29 mouse cellular contexts compared by ENCODE assay signal in genomic region chr10:63231630-63232029, GRCm38 (mm10). TPM values are rescaled to one million over a fixed set of nuclear protein-coding genes. Genes with fewer than 3 reads are reported as not detected.
DNase-seq lines count a peak whose midpoint lies in the region; ATAC-seq and TF ChIP-seq lines count a peak whose summit lies in the region.
"Had no signal": no experiment of that assay in that cellular context is flagged by ENCODE, and none has a peak within 500 bp of the region (broad histone marks: within the 10 kb centered on the region; RNA-seq: fewer than 3 reads in every experiment).

No protein-coding gene starts in this region.

- no peak overlapping the region for H3K9ac ChIP-seq in kidney, embryonic 15.5 days
- H3K9ac ChIP-seq: forebrain, embryonic 13.5 days; heart, embryonic 13.5 days; hindbrain, embryonic 15.5 days; intestine, embryonic 15.5 days; limb, embryonic 12.5 days; liver, embryonic 15.5 days; lung, embryonic 14.5 days; neural tube, embryonic 15.5 days had no signal

- H3K4me2 ChIP-seq in kidney, embryonic 15.5 days, result no peak overlapping the region
- H3K4me2 ChIP-seq: forebrain, embryonic 13.5 days; hindbrain, embryonic 15.5 days; intestine, embryonic 15.5 days; limb, embryonic 12.5 days; liver, embryonic 15.5 days; lung, embryonic 14.5 days; midbrain, embryonic 11.5 days; neural tube, embryonic 15.5 days had no signal

- no peak for DNase-seq in spleen, adult 2 months (ENCODE audit: low read depth in 1 of 2, low spot score in 2 of 2)
- DNase-seq in spleen, postnatal 10 days (ENCODE audit: low spot score in 2 of 2), result no peak
- no peak for DNase-seq in kidney, postnatal 4 days
- no peak for DNase-seq in right cerebral cortex, postnatal 25 days
- DNase-seq: adrenal gland, adult 8-10 months; B cell, adult 2 months; cerebellum, adult 8-10 months; cerebellum, postnatal 25 days; gastrocnemius, postnatal 36 days; kidney, adult 2 months; kidney, postnatal 10 days; lung, embryonic 14.5 days; retina, postnatal 1 day had no signal

- H3K36me3 ChIP-seq in spleen, adult 2 months (ENCODE audit: control insufficient read depth, insufficient read depth, low read length), result no peaks in the 10 kb centered on the region
- H3K36me3 ChIP-seq in kidney, embryonic 15.5 days, result no peaks in the 10 kb centered on the region
- H3K36me3 ChIP-seq: heart, embryonic 13.5 days; hindbrain, embryonic 15.5 days; intestine, embryonic 15.5 days; limb, embryonic 12.5 days; liver, embryonic 15.5 days; neural tube, embryonic 15.5 days had no signal

- no peaks in the 10 kb centered on the region for H3K27me3 ChIP-seq in spleen, adult 2 months (ENCODE audit: control insufficient read depth, insufficient read depth, low read length)
- no peaks in the 10 kb centered on the region for H3K27me3 ChIP-seq in kidney, embryonic 15.5 days
- H3K27me3 ChIP-seq: forebrain, embryonic 13.5 days; heart, embryonic 13.5 days; hindbrain, embryonic 15.5 days; intestine, embryonic 15.5 days; limb, embryonic 12.5 days; neural tube, embryonic 15.5 days had no signal

- peak overlapping the region; percentile 17 for H3K27ac ChIP-seq in spleen, adult 2 months (ENCODE audit: insufficient read depth, low read length)
- no peak overlapping the region for H3K27ac ChIP-seq in kidney, embryonic 15.5 days
- H3K27ac ChIP-seq: forebrain, embryonic 13.5 days; heart, embryonic 13.5 days; hindbrain, embryonic 15.5 days; intestine, embryonic 15.5 days; limb, embryonic 12.5 days; liver, embryonic 15.5 days; macrophage; neural tube, embryonic 15.5 days; stomach, postnatal 0 days had no signal

- 46% methylated on average over 5 of the region's 5 CpGs for WGBS in spleen, adult 2 months
- 69% methylated on average over 5 of the region's 5 CpGs for WGBS in kidney, embryonic 15.5 days

- no peak for TF ChIP-seq POLR2A in spleen, adult 2 months (IDR thresholded peaks at IDR 0.05; ENCODE audit: low read depth, low read length)

- no peaks in the 10 kb centered on the region for H3K9me3 ChIP-seq in kidney, embryonic 15.5 days (replicated peaks)
- H3K9me3 ChIP-seq: forebrain, embryonic 13.5 days; heart, embryonic 13.5 days; hindbrain, embryonic 15.5 days; intestine, embryonic 15.5 days; limb, embryonic 12.5 days; liver, embryonic 15.5 days; neural tube, embryonic 15.5 days had no signal

- H3K4me3 ChIP-seq in spleen, adult 2 months (ENCODE audit: extremely low read depth, insufficient read depth, insufficient read length), result no peak overlapping the region
- H3K4me3 ChIP-seq in kidney, embryonic 15.5 days (replicated peaks), result no peak overlapping the region
- H3K4me3 ChIP-seq: forebrain, embryonic 13.5 days; heart, embryonic 13.5 days; hindbrain, embryonic 15.5 days; intestine, embryonic 15.5 days; limb, embryonic 12.5 days; liver, embryonic 15.5 days; neural tube, embryonic 15.5 days had no signal

- no peak for TF ChIP-seq CTCF in spleen, adult 2 months (IDR thresholded peaks at IDR 0.05; ENCODE audit: extremely low read depth, insufficient read depth, insufficient read length, insufficient replicate concordance)

- peaks cover 7% of the 10 kb centered on the region; the same call in 1 of the 2 replicates for H3K4me1 ChIP-seq in spleen, adult 2 months (ENCODE audit: control insufficient read depth, insufficient read depth, insufficient read length)
- H3K4me1 ChIP-seq in kidney, embryonic 15.5 days, result no peaks in the 10 kb centered on the region
- H3K4me1 ChIP-seq: forebrain, embryonic 13.5 days; hindbrain, embryonic 15.5 days; intestine, embryonic 15.5 days; limb, embryonic 12.5 days; neural tube, embryonic 15.5 days had no signal

- peak; percentile 98 for ATAC-seq in CD4-positive, CD25-positive, alpha-beta regulatory T cell, adult 4 months
- peak; percentile 97 for ATAC-seq in activated CD4-positive, CD25-positive, alpha-beta regulatory T cell, adult 4 months
- 0 out of 2 replicates have a peak, but pooled peaks have one; percentile 44 for ATAC-seq in megakaryocyte-erythroid progenitor cell, adult 5-6 weeks (replicated peaks; ENCODE audit: low FRiP score, low TSS enrichment, poor library complexity, severe bottlenecking)
- ATAC-seq in kidney, embryonic 15.5 days (replicated peaks; ENCODE audit: low FRiP score), result no peak
- ATAC-seq: forebrain, embryonic 13.5 days; intestine, embryonic 15.5 days had no signal

RNA-seq across cellular contexts. Expression of gene Herc4, which starts 12.0 kb away (rescaled TPM):
- polyA plus RNA-seq in spleen, adult 2 months (2012; rRNA removed), result 18.9 and 19.2 TPM in 2 replicates
- 100 to 1,000 TPM in 1 of 2 experiments, 10 to 100 TPM in 1; 70.4 to 105 TPM for polyA plus RNA-seq in CD4-positive, CD25-positive, alpha-beta regulatory T cell, adult 4 months (2017; shearing (Covaris generic))
- 10 to 100 TPM; 76.2 to 80.8 TPM for polyA plus RNA-seq in activated CD4-positive, CD25-positive, alpha-beta regulatory T cell, adult 4 months (2017; shearing (Covaris generic))
- 78.6 and 81.4 TPM in 2 replicates for total RNA-seq in megakaryocyte-erythroid progenitor cell, adult 5-6 weeks (2014; fragmentation: Nextera tagmentation)
- 62.7 and 77.5 TPM in 2 replicates for total RNA-seq in megakaryocyte-erythroid progenitor cell, adult 5-6 weeks (2017)
- 38.4 and 40.2 TPM in 2 replicates for polyA plus RNA-seq in kidney, embryonic 15.5 days (2015; fragmentation: Nextera tagmentation; extraction: Ambion mirVana)

RNA-seq across cellular contexts. Expression of gene Mypn, which starts 27.9 kb away (rescaled TPM):
- polyA plus RNA-seq in spleen, adult 2 months (2012; rRNA removed), result 0.01 TPM in 1 of 2 replicates, not detected in the other
- not detected for polyA plus RNA-seq in CD4-positive, CD25-positive, alpha-beta regulatory T cell, adult 4 months (2017; shearing (Covaris generic))
- under 1 TPM in 1 of 2 experiments, not detected in 1; 0.12 TPM for polyA plus RNA-seq in activated CD4-positive, CD25-positive, alpha-beta regulatory T cell, adult 4 months (2017; shearing (Covaris generic))
- total RNA-seq in megakaryocyte-erythroid progenitor cell, adult 5-6 weeks (2014; fragmentation: Nextera tagmentation), result not detected in 2 replicates
- not detected in 2 replicates for total RNA-seq in megakaryocyte-erythroid progenitor cell, adult 5-6 weeks (2017)
- polyA plus RNA-seq in kidney, embryonic 15.5 days (2015; fragmentation: Nextera tagmentation; extraction: Ambion mirVana), result 0.26 and 0.62 TPM in 2 replicates
- total RNA-seq: hematopoietic stem cell, adult 5-6 weeks had no signal
- polyA plus RNA-seq: forebrain, embryonic 13.5 days; liver, adult 2 months; macrophage had no signal
